ENCODE assay signal across 11 mouse cellular contexts in the genomic region with DNA sequence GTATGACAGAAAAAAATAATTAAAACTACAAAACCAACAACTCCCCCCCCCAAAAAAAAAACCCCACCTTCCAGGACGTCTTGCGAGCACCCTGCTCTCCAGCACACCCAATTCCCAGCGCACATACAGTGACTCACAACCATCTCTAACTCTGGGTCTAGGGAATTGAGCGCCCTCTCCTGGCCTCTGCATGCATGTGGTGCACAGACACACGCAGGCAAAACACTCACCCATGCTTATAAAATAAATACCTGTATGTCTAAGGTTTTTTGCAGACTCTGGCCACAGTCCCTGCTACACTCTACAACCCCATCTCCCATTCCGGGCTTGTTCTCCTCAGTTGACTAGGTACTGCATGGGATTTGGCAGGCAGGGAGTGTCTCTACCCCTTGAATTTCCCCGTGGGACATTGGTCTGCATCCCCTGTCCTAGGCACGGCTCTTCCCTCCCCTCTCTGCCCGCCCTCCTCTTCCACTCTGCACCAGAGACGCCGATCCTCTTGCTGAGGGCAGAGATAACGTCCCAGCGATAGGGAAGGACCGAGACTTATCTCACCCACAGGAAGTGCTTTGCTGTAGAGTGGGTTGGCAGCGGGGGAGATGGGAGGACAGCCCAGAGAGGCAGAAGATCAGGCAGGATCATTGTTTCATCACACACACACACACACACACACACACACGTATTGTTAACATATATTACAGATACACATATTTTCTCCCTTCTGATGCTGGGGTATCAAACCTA. TPM values are rescaled to one million over a fixed set of nuclear protein-coding genes. Genes with fewer than 3 reads are reported as not detected.
DNase-seq lines count a peak whose midpoint lies in the region; ATAC-seq lines count a peak whose summit lies in the region.
"Had no signal": no experiment of that assay in that cellular context is flagged by ENCODE, and none has a peak within 500 bp of the region (broad histone marks: within the 10 kb centered on the region; RNA-seq: fewer than 3 reads in every experiment).

No protein-coding gene starts in this region.

- peaks cover 52% of the 10 kb centered on the region for H3K4me1 ChIP-seq in heart, embryonic 12.5 days (replicated peaks)
- H3K4me1 ChIP-seq in liver, embryonic 13.5 days (replicated peaks): peaks cover 52% of the 10 kb centered on the region

- no peaks in the 10 kb centered on the region for H3K27me3 ChIP-seq in heart, embryonic 12.5 days (replicated peaks)
- peaks cover 14% of the 10 kb centered on the region for H3K27me3 ChIP-seq in liver, embryonic 13.5 days

- WGBS in heart, embryonic 12.5 days: 13% methylated on average over 16 of the region's 16 CpGs
- WGBS in liver, embryonic 13.5 days (ENCODE audit: insufficient replicate concordance): 8% methylated on average over 16 of the region's 16 CpGs

- H3K9ac ChIP-seq in heart, embryonic 12.5 days: no peak overlapping the region; the same call in 1 of the 2 replicates
- 0 out of 2 replicates have a peak overlapping the region, but pooled peaks have one; percentile 29 for H3K9ac ChIP-seq in liver, embryonic 13.5 days
- H3K9ac ChIP-seq: limb, embryonic 12.5 days; neural tube, embryonic 15.5 days had no signal

- peaks cover 10% of the 10 kb centered on the region; the same call in 1 of the 2 replicates for H3K36me3 ChIP-seq in heart, embryonic 12.5 days
- no peaks in the 10 kb centered on the region for H3K36me3 ChIP-seq in liver, embryonic 13.5 days
- H3K36me3 ChIP-seq: limb, embryonic 12.5 days; neural tube, embryonic 15.5 days had no signal

- peaks cover 7% of the 10 kb centered on the region; the same call in 1 of the 2 replicates for H3K9me3 ChIP-seq in heart, embryonic 12.5 days (replicated peaks)
- H3K9me3 ChIP-seq in liver, embryonic 13.5 days (replicated peaks): no peaks in the 10 kb centered on the region
- H3K9me3 ChIP-seq: neural tube, embryonic 15.5 days had no signal

- peak overlapping the region; percentile 32 for H3K4me2 ChIP-seq in heart, embryonic 12.5 days
- peak overlapping the region; percentile 55 for H3K4me2 ChIP-seq in liver, embryonic 13.5 days
- H3K4me2 ChIP-seq: limb, embryonic 12.5 days; neural tube, embryonic 15.5 days had no signal

- peak overlapping the region; percentile 36; the same call in 1 of the 2 replicates for H3K27ac ChIP-seq in heart, embryonic 12.5 days (ENCODE audit: poor library complexity, severe bottlenecking)
- peak overlapping the region; percentile 69 for H3K27ac ChIP-seq in liver, embryonic 13.5 days
- H3K27ac ChIP-seq: limb, embryonic 12.5 days; neural tube, embryonic 15.5 days had no signal

- no peak overlapping the region for H3K4me3 ChIP-seq in heart, embryonic 12.5 days
- no peak overlapping the region; the same call in 1 of the 2 replicates for H3K4me3 ChIP-seq in liver, embryonic 13.5 days (replicated peaks)
- H3K4me3 ChIP-seq: limb, embryonic 12.5 days; neural tube, embryonic 15.5 days had no signal

- no peak for DNase-seq in heart, adult 9 months (ENCODE audit: low spot score in 2 of 2)
- DNase-seq in 416B (ENCODE audit: low read depth) (peak; percentile 92), MEL-GATA-1-ER (ENCODE audit: extremely low read depth, low read depth) (peak; percentile 82)
- DNase-seq in liver, embryonic 13.5 days: peak; percentile 58
- DNase-seq in yolk sac, embryonic 10.5 days (ENCODE audit: low spot score): no peak
- no peak for DNase-seq in left cerebral cortex, adult 18-20 months (ENCODE audit: low spot score in 2 of 2)
- DNase-seq in spleen, adult 12 weeks (ENCODE audit: low spot score): no peak

- 0 out of 2 replicates have a peak, but pooled peaks have one; percentile 33 for ATAC-seq in heart, embryonic 12.5 days (ENCODE audit: insufficient number of reproducible peaks, low FRiP score)
- ATAC-seq in liver, embryonic 13.5 days (ENCODE audit: low read depth): peak; percentile 84

RNA-seq across cellular contexts. Expression of a gene that starts 6.3 kb away (rescaled TPM):
- polyA plus RNA-seq in heart, embryonic 12.5 days (2016; fragmentation: Nextera tagmentation; extraction: Ambion mirVana): 22.7 and 24.5 TPM in 2 replicates
- polyA plus RNA-seq in liver, embryonic 13.5 days (2015; fragmentation: Nextera tagmentation; extraction: Ambion mirVana): 4.4 and 4.6 TPM in 2 replicates
- total RNA-seq in left cerebral cortex, adult 18-20 months (2021): 10 to 100 TPM; 10.4 to 13.5 TPM

RNA-seq across cellular contexts. Expression of a gene that starts 16.5 kb away (rescaled TPM):
- not detected in 2 replicates for polyA plus RNA-seq in heart, embryonic 12.5 days (2016; fragmentation: Nextera tagmentation; extraction: Ambion mirVana)
- polyA plus RNA-seq in liver, embryonic 13.5 days (2015; fragmentation: Nextera tagmentation; extraction: Ambion mirVana): 0.08 TPM in 1 of 2 replicates, not detected in the other
- not detected for total RNA-seq in left cerebral cortex, adult 18-20 months (2021)
- polyA plus RNA-seq: hindbrain, embryonic 11.5 days; limb, embryonic 12.5 days; neural tube, embryonic 15.5 days had no signal

RNA-seq across cellular contexts. Expression of a gene that starts 48.6 kb away (rescaled TPM):
- polyA plus RNA-seq in heart, embryonic 12.5 days (2016; fragmentation: Nextera tagmentation; extraction: Ambion mirVana): 0.56 TPM in 1 of 2 replicates, not detected in the other
- polyA plus RNA-seq in liver, embryonic 13.5 days (2015; fragmentation: Nextera tagmentation; extraction: Ambion mirVana): not detected in 2 replicates
- 1 to 10 TPM; 2.5 to 4.5 TPM for total RNA-seq in left cerebral cortex, adult 18-20 months (2021)
- polyA plus RNA-seq: limb, embryonic 12.5 days had no signal

RNA-seq across cellular contexts. Expression of a gene that starts 48.9 kb away (rescaled TPM):
- polyA plus RNA-seq in heart, embryonic 12.5 days (2016; fragmentation: Nextera tagmentation; extraction: Ambion mirVana): 0.15 and 0.19 TPM in 2 replicates
- polyA plus RNA-seq in liver, embryonic 13.5 days (2015; fragmentation: Nextera tagmentation; extraction: Ambion mirVana): 0.06 and 0.07 TPM in 2 replicates
- total RNA-seq in left cerebral cortex, adult 18-20 months (2021): 1 to 10 TPM; 4.1 to 5.3 TPM

RNA-seq across cellular contexts. Expression of a gene that starts 54.3 kb away (rescaled TPM):
- 4.6 and 5.1 TPM in 2 replicates for polyA plus RNA-seq in heart, embryonic 12.5 days (2016; fragmentation: Nextera tagmentation; extraction: Ambion mirVana)
- 0.96 and 1.4 TPM in 2 replicates for polyA plus RNA-seq in liver, embryonic 13.5 days (2015; fragmentation: Nextera tagmentation; extraction: Ambion mirVana)
- 10 to 100 TPM; 32.2 to 37.0 TPM for total RNA-seq in left cerebral cortex, adult 18-20 months (2021)

Comparison
In these comparisons a context has a peak if more than half of its experiments do, and no peak if none do; other contexts are left out.
1. DNase-seq: peak in 416B (single experiment), MEL-GATA-1-ER (single experiment) and liver, embryonic 13.5 days (single experiment); none in heart, adult 9 months (0 of 2), yolk sac, embryonic 10.5 days (single experiment), left cerebral cortex, adult 18-20 months (0 of 2) and spleen, adult 12 weeks (single experiment).